Mouse (Mus musculus): Measurements from ENCODE around the gene Mta2.

DNA sequence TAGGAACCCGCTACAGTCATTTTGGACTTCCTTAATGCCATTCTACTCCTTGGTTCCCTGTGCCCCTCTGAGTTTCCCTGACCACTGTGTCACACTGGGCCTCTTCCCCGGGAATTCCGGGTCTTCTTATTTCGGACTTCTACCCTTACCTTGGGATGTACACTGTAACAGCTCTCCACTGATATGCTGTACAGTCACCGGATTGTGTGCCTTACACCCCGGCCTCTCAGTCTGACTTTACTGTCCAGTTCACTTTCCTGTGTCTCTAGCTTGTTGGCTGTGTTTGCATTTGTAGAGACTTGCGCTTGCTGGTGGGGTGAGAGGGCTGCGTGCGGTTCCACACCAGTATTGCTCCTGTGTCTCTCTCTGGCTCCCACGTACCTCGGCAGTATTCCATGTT lies 11.6 kb upstream of the Mta2 start:
- no peak for TF ChIP-seq CTCF (conservative IDR thresholded peaks at IDR 0.05; ENCODE audit: low read length)
- TF ChIP-seq NANOG (IDR thresholded peaks at IDR 0.05; ENCODE audit: borderline replicate concordance, low read length): no peak
- no peak for TF ChIP-seq POU5F1 (IDR thresholded peaks at IDR 0.05; ENCODE audit: borderline replicate concordance, low read length)

All from E14TG2a.4 (cell line).